Mouse (Mus musculus) embryonic facial prominence, embryonic 15.5 days (tissue): ENCODE measurements around the gene Cabp4. TPM values are rescaled to one million over a fixed set of nuclear protein-coding genes. Genes with fewer than 3 reads are reported as not detected.

Experiments
- ATAC-seq: fragments of 200-750 bp; cut with Nextera tagmentation; 2 replicates; pipeline ENCODE4 v1.8.0; 2017; ENCODE audit warnings: low read depth, moderate TSS enrichment; ENCODE audit not compliant: insufficient number of reproducible peaks, low FRiP score, low TSS enrichment
- H3K27ac ChIP-seq: fragments of 300-500 bp; sonication (generic); replicated peaks from 2 replicates; pipeline ENCODE4 v1.5.1; 2015; ENCODE audit warnings: mild to moderate bottlenecking, inconsistent platforms
- H3K27me3 ChIP-seq: fragments of 300-500 bp; sonication (generic); 2 replicates; pipeline ENCODE4 v1.6.1; 2015; ENCODE audit warnings: inconsistent platforms
- H3K36me3 ChIP-seq: fragments of 300-500 bp; sonication (generic); 2 replicates; pipeline ENCODE4 v1.6.1; 2015; ENCODE audit warnings: mild to moderate bottlenecking, inconsistent platforms
- H3K4me1 ChIP-seq: fragments of 300-500 bp; sonication (generic); 2 replicates; pipeline ENCODE4 v1.6.1; 2015; ENCODE audit warnings: inconsistent platforms
- H3K4me2 ChIP-seq: fragments of 300-500 bp; sonication (generic); replicated peaks from 2 replicates; pipeline ENCODE4 v1.6.1; 2015; ENCODE audit warnings: mild to moderate bottlenecking, inconsistent platforms
- H3K4me3 ChIP-seq: fragments of 300-500 bp; sonication (generic); replicated peaks from 2 replicates; pipeline ENCODE4 v1.5.1; 2015; ENCODE audit warnings: mild to moderate bottlenecking, inconsistent platforms
- H3K9ac ChIP-seq: fragments of 300-500 bp; sonication (generic); 2 replicates; pipeline ENCODE4 v1.6.1; 2015; ENCODE audit warnings: inconsistent platforms
- H3K9me3 ChIP-seq: fragments of 300-500 bp; sonication (generic); replicated peaks from 2 replicates; pipeline ENCODE4 v1.6.1; 2016; ENCODE audit warnings: inconsistent platforms
- WGBS: fragments of 180-500 bp; shearing (Covaris S2); methylation state at CpG from one replicate; pipeline ENCODE4 v1.1.7; 2015; 5-methylcytosine and 5-hydroxymethylcytosine counted together
- polyA plus RNA-seq: library from polyadenylated mRNA; unstranded; fragments of >200 nt; fragmentation: Nextera tagmentation; extraction: Ambion mirVana; gene quantifications from 2 replicates; pipeline ENCODE4 v1.2.1, GENCODE M21; 2015

Cabp4 gene
- polyA plus RNA-seq, 1 experiment from 2014 or later, result 0.31 TPM

DNA sequence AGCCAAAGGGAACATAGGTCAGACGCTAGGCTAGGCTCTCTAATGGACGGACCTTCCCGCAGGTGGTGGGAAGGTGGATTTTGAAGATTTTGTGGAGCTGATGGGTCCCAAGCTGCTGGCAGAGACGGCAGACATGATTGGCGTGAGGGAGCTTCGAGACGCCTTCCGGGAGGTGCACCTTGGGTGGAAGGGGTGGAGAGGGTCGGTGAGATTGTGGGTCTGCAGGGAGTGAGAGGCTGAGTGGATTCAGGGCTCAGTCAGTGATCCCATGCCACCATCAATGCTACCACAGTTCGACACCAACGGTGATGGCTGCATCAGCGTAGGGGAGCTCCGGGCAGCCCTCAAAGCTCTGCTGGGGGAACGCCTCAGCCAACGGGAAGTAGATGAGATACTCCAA, 57.7 kb downstream of the Cabp4 start:
- Histone ChIP-seq H3K27ac (no peak overlapping the region), H3K27me3 (peaks cover 2% of the 10 kb centered on the region; the same call in 1 of the 2 replicates), H3K9ac (no peak overlapping the region), H3K4me3 (no peak overlapping the region), H3K9me3 (no peaks in the 10 kb centered on the region), H3K4me1 (no peaks in the 10 kb centered on the region), H3K36me3 (no peaks in the 10 kb centered on the region), H3K4me2 (no peak overlapping the region)
- 89% methylated on average over 15 of the region's 15 CpGs for WGBS
- no peak for ATAC-seq

Other genes starting within 250 kb of the Cabp4 start
- 57.5 and 64.3 TPM in 2 replicates for gene Tcirg1, start 236.9 kb downstream of the Cabp4 start, polyA plus RNA-seq
- gene Ndufs8, start 231.3 kb downstream of the Cabp4 start, polyA plus RNA-seq, result 255 and 269 TPM in 2 replicates
- gene Aldh3b1, start 214.2 kb downstream of the Cabp4 start, polyA plus RNA-seq, result 4.8 and 4.9 TPM in 2 replicates
- 27.7 and 30.0 TPM in 2 replicates for gene Unc93b1, start 208.8 kb downstream of the Cabp4 start, polyA plus RNA-seq
- 2.8 and 3.2 TPM in 2 replicates for gene Aldh3b3, start 185.4 kb downstream of the Cabp4 start, polyA plus RNA-seq
- gene Aldh3b2, start 171.7 kb downstream of the Cabp4 start, polyA plus RNA-seq, result 22.8 and 25.3 TPM in 2 replicates
- 5.5 and 6.0 TPM in 2 replicates for gene Acy3, start 157.5 kb downstream of the Cabp4 start, polyA plus RNA-seq
- gene Tbx10, start 151.3 kb downstream of the Cabp4 start, polyA plus RNA-seq, result not detected in 2 replicates
- 31.0 and 35.8 TPM in 2 replicates for gene Nudt8, start 143.5 kb downstream of the Cabp4 start, polyA plus RNA-seq
- 3.9 and 4.7 TPM in 2 replicates for gene Gm49405, start 143.4 kb downstream of the Cabp4 start, polyA plus RNA-seq
- 5.4 and 5.6 TPM in 2 replicates for gene Doc2g, start 140.7 kb downstream of the Cabp4 start, polyA plus RNA-seq
- 190 and 202 TPM in 2 replicates for gene Ndufv1, start 131.2 kb downstream of the Cabp4 start, polyA plus RNA-seq
- 511 and 558 TPM in 2 replicates for gene Gstp1, start 106.0 kb downstream of the Cabp4 start, polyA plus RNA-seq
- 3.4 and 3.7 TPM in 2 replicates for gene Gstp2, start 98.0 kb downstream of the Cabp4 start, polyA plus RNA-seq
- gene Gstp3, start 84.5 kb downstream of the Cabp4 start, polyA plus RNA-seq, result 0.41 and 0.77 TPM in 2 replicates
- not detected in 2 replicates for gene Cabp2, start 62.5 kb downstream of the Cabp4 start, polyA plus RNA-seq
- 84.6 and 92.8 TPM in 2 replicates for gene Cdk2ap2, start 46.9 kb downstream of the Cabp4 start, polyA plus RNA-seq
- 9.7 and 10.8 TPM in 2 replicates for gene Pitpnm1, start 44.0 kb downstream of the Cabp4 start, polyA plus RNA-seq
- 98.5 and 100 TPM in 2 replicates for gene Aip, start 18.2 kb downstream of the Cabp4 start, polyA plus RNA-seq
- not detected in 2 replicates for gene Gpr152, start 4.2 kb downstream of the Cabp4 start, polyA plus RNA-seq
- gene Coro1b, start 4.6 kb upstream of the Cabp4 start, polyA plus RNA-seq, result 159 and 178 TPM in 2 replicates
- 4.8 and 6.2 TPM in 2 replicates for gene Ptprcap, start 9.6 kb upstream of the Cabp4 start, polyA plus RNA-seq
- 66.2 and 70.4 TPM in 2 replicates for gene Rps6kb2, start 19.3 kb upstream of the Cabp4 start, polyA plus RNA-seq
- gene Carns1, start 31.4 kb upstream of the Cabp4 start, polyA plus RNA-seq, result 3.4 and 5.4 TPM in 2 replicates
- gene Tbc1d10c, start 47.3 kb upstream of the Cabp4 start, polyA plus RNA-seq, result 3.6 and 5.1 TPM in 2 replicates
- 745 and 794 TPM in 2 replicates for gene Ppp1ca, start 48.0 kb upstream of the Cabp4 start, polyA plus RNA-seq
- gene Rad9a, start 57.6 kb upstream of the Cabp4 start, polyA plus RNA-seq, result 33.6 and 35.0 TPM in 2 replicates
- gene Clcf1, start 70.2 kb upstream of the Cabp4 start, polyA plus RNA-seq, result 10.1 and 10.2 TPM in 2 replicates
- gene AC109138.7, start 70.3 kb upstream of the Cabp4 start, polyA plus RNA-seq, result not detected in 2 replicates
- gene Pold4, start 87.9 kb upstream of the Cabp4 start, polyA plus RNA-seq, result 33.5 and 34.0 TPM in 2 replicates
- 27.5 and 34.4 TPM in 2 replicates for gene Ssh3, start 125.1 kb upstream of the Cabp4 start, polyA plus RNA-seq
- 13.0 and 13.7 TPM in 2 replicates for gene Ankrd13d, start 139.1 kb upstream of the Cabp4 start, polyA plus RNA-seq
- gene Grk2, start 162.2 kb upstream of the Cabp4 start, polyA plus RNA-seq, result 20.1 and 24.4 TPM in 2 replicates